Mouse (Mus musculus): Measurements from ENCODE around the gene Htr3b. TPM values are rescaled to one million over a fixed set of nuclear protein-coding genes. Genes with fewer than 3 reads are reported as not detected.

Gene Htr3b
- not detected for total RNA-seq (2023)

DNA sequence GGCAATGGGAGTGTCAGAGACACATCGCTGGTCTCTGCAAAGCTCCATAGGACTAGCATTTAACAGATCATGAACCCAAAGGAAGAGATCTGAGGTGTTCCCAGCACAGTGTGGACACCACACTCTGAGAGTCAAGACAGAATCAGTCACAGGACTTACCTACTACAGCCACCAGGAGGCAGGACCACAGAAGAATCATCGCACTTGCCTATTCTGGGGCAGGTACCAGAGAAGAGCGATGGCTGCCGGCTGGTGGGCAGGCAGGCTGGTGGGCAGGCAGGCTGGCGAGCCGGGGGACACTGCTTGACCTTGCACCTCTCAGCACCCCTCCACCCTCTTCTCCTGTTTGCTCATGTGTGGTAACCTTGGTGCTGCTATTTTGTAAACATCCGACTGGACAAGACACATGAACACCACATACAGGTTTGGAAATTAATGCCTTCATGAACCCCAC is at the start of gene Htr3b:
Gene Htr3b, minus strand, starts transcription at position 404 of the 454 bp plus-strand sequence.

DNA sequence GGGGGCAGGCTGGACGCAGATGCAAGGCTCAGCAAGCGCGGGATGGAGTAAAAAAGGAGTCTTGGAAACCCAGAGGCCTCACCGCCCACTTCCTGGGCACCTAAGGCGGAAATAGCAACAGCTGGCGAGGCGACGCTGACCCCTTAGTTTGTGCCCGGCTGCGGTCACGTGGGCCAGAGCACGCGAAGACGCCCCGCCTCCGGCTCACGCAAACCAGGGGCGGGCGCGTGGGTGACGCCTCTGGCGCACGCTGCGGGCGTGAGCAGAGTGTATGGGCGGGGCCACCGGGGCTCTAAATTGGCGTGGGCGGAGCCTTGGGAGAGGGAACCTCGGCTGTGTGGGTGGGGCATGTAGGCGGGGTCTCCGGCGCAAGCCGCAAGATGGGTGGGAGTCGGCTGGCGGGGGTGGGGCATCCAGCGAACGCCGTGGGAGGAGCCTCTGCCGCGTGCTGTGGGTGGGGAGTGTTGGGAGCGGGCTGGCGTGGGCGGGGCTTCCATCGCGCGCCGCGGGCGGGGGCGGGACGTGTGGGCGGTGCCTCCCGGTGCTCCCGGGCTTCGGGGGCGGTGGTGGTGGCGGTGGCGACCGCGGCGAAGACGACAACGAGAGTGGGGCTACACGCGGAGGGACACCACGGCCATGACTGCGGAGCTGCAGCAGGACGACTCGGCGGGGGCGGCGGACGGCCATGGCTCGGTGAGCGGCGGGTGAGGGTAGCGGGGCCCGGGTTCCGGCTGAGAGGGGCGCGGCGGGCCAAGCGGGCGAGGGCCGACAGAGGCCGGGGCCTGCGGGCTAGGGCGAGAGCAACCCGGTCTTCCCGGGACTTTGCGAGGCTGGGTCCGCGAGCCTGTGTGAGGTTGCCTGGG is 20.3 kb upstream of the Htr3b start, which contains the start of gene Usp28:
Gene Usp28, plus strand, starts transcription at position 531 of the 863 bp plus-strand sequence.

GRCm38 (mm10) chr9:48910885-48911537 is 53.8 kb downstream of the Htr3b start, which contains the start of gene Htr3a:
Gene Htr3a, minus strand, starts transcription at chr9:48911099.

Other genes starting within 250 kb of the Htr3b start
- 0.43 TPM for gene Zbtb16, start 128.8 kb downstream of the Htr3b start, total RNA-seq (2023)
- not detected for gene Htr3a, start 53.9 kb downstream of the Htr3b start, total RNA-seq (2023)
- gene Usp28, start 20.4 kb upstream of the Htr3b start, total RNA-seq (2023): 211 TPM
- gene Zw10, start 90.6 kb upstream of the Htr3b start, total RNA-seq (2023): 38.7 TPM
- not detected for gene Tmprss5, start 116.3 kb upstream of the Htr3b start, total RNA-seq (2023)